Mouse (Mus musculus) urinary bladder, adult 2 months (tissue): ENCODE data around the gene Nap1l1. TPM values are rescaled to one million over a fixed set of nuclear protein-coding genes. Genes with fewer than 3 reads are reported as not detected.

Experiments used
- DNase-seq: peaks from one replicate; pipeline ENCODE4 v3.0.0; 2022; ENCODE audit warnings: low spot score
- polyA plus RNA-seq: library from polyadenylated mRNA; depleted of rRNA; stranded (reverse); fragments of >200 nt; gene quantifications from 2 replicates; pipeline ENCODE4 v1.2.3, GENCODE M21; 2012

Nap1l1 gene
- polyA plus RNA-seq, 1 experiment: 118 TPM

DNA sequence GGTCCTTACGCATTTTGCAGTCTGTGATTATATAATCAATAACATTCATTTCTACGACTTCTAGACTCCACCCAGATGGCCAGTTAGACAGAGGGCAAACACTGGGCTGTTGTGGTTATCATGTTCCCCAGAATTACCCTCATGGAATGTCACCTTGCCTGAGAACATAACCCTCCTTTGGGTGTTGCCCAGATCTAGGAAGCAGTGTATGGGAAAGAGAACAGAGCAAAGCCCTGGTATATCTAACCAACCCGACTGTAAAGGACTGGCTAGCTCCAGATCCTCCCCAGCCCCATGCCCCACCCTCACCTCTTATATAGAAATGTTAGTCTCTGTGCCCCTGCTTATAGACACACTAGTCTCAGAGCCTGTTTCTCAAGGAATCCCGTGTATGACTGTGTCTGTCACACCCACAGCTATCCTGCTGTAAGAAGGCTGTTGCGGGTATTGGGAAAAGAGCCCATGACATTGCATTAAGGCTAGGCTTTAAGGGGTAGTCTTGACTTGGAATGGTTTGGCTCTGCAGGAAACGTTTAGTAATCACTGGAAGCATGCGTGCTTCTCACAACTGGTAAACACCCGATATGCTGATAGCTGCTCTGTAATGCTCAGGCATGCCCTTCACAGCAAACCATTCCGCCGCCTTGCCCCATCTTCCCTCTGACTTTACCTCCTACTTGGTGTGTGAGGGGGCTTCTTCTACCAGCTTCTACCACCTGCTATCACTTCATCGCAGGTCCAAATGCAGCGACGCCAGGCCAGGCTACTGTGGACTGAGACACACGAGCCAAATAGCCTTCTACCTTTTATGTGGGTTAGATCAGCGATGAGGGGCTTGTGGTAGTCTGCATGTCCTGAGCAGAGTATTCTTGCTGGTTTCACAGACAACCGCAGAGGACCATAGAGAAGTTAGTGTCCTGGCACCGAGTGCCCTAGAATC, 42.3 kb downstream of the Nap1l1 start:
- no peak for DNase-seq

DNA sequence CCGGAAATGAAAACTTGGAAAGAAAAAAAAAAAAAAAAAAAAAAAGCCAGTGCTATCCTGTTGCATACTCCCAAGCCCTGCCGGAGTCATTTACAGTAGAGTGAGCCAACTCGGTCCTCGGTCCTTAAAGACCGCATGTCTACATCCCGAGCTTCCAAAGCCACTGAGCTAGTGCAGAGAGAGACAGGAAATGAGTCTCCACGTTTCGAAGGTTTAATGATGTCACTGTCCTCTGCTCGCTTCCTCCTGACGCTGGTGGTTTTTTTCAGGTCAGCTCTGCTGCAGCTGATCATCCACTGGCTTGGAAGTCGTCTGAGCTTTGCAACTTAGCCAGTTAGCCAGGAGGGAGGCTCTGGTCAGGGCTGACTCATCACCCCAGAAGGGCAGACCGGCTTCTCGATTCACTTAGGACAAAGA, 43.2 kb downstream of the Nap1l1 start:
- peak; percentile 24 for DNase-seq

DNA sequence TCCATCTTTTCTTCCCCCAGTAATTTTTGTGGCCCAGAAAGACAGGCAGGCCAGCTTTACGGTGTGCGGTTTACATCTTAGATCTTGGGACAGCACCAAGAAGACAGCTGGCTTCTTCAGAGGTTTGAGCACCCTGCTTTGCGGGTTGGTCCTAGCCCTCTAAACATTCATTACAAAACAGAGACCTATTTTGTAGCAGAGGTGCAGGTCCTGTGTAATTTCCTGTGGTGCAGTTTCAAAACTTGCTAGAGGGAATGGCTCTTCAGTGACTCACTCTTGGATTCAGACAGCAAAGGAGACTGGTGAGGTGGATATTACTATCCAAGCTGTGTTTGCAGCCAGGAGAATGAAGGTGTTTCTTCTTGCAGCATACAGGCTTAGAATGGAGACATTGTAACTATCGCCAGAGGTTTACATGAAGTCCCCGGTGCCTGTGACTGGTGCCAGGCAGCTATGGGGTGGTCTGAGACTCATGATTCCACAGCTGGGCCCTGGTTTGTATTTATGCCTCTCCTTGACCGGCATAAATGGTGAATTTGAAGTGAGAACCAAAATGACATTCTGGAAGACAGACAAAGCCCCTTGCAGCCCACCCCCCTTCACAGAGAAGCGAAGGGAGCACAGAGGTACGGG, 43.9 kb downstream of the Nap1l1 start:
- DNase-seq: no peak

DNA sequence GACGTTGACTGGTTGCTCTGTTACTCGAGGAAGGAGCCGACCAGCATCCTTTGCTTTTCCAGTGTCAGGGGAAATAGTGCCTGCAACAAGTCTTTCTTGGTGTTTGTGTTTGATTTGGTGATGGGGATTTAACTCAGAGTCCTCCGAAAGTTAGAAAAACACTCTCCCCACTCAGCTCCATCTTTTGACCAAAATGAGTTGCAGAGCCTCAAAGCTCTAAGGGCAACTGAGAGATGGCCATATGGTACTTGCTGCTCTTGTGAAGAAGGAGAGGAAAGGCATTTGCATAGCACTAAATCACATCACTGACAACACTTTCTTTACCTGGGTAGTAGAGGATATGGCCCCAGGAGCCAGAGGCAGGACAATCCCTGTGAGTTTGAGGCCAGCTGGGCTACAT, 45.3 kb downstream of the Nap1l1 start:
- DNase-seq: no peak

DNA sequence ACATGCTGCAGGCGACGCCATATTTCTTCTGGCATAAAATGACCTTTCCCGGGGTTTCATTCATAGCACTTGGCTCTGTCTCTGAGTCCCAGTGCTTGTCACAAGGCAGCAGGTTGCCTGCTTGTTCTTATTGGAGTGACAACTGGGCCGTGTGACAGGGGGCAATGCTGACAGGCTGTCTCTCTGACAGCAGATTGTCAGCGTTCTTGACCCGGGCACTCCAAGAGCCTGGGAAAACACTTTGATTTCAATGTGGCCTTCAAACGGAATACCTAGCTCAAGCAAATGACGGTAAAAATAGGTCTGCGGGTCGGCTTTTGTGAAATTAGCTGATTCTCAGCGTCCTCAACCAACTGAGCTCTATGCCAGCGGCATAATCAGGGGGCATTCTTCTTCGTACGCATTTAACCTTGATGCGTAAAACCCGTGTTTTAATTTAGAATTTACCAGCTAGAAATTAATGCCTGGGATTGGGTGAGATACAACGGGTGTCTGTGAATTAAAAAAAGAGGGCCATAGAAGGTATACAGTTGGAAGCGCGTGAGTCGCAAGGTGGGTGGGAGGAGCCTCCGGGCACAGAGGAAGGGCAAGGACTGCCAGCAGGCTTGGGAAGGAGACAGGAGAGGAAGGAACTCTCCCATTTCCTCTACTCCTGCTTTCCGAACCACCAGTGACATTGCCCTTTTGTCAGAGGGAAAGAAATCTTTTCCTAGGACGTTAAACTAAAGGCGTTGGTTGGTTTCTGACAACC, 46.8 kb downstream of the Nap1l1 start:
- DNase-seq: no peak

DNA sequence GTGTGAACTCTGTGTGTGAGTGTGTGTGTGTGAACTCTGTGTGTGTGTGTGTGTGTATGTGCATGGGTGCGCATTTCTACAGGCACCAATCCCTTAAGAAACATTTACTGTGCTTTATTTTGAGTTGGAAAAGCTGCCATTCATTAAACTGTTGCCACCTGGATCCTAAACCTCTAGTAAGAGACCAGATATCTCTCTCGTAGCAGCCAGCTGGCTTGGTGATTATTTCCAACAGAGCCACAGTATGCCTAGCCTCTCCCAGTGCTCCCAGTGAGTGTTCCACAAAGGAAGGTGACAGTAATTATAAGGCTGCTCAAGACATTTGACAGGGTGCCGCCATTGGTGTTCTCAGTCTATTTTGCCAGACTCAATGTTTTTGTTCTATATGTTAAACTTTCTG, 47.6 kb downstream of the Nap1l1 start:
- DNase-seq: no peak

DNA sequence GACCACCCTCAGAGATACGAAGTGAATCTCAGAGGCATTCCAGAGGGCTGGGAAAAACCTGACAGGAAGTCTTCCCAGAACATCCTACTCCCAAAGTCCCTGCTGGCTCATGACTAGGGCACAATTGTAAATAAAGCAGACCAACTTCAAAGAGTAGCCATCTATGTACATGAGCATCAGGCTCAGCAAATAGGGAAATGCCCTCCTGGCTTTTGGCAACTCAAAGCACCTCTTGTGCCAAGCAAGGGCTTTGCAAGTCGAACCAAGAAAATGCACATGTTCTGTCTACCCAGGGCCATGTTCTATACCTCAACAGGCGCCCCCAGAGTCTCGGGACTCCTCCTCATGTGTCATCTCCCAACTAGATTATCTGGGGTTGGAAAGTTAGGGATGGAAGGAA, 48.6 kb downstream of the Nap1l1 start:
- no peak for DNase-seq

DNA sequence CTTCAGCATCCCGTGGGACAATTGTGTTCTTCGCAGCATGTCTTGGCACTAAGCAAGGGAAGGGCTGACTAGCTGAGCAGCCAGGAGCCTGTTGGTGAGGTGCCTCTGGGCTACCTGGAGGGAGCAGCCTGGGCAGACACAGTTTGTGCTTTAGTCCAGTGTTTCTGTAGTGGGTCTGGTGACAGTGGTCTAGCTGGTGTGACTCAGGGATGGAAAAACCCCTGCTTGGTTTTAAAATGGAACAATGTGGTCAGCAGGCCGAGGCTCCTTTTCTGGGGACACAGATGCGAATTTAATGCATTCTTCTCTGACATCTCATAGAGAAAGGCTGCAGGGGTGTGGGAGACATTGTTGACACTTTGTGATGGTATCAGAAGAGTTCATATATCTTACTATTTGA, 49.2 kb downstream of the Nap1l1 start:
- no peak for DNase-seq

DNA sequence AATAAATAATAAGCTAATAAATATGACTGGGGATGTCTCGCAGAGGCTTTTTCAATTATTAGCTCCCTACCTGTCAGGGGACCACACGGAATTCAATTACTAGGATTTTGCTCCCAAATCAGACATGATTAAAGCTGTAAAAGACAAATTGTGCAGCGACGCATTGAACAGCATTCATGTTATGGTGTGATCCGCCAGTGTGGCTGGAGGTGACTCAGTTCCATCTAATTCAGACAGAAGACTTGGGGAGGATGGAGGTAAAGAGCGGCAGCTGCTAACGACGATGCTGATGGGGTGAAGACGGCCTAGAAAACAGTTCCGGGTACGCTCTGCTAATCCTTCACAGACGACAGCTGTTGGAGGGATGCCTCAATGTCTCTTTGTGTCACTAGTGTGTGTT, 50.9 kb downstream of the Nap1l1 start:
- DNase-seq: no peak

DNA sequence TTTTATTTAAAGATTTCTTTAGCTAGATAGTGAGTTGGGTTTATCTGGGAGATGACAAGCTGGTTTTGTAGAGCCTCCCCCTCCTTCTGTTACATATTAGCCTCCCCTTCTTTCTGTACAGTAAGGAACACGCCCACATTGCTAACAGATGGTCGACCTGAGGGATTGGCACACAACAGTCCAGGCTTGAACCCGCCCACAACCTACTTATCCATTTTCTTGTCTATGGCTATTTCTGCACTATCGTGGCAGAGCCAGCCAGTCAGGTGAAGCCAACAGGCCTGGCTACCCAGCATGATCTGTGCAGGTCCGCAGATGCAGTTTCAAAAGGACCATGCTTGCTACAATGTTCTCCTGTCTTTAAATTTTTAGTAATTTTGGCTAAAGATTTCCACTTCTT, 54.0 kb downstream of the Nap1l1 start:
- no peak for DNase-seq

DNA sequence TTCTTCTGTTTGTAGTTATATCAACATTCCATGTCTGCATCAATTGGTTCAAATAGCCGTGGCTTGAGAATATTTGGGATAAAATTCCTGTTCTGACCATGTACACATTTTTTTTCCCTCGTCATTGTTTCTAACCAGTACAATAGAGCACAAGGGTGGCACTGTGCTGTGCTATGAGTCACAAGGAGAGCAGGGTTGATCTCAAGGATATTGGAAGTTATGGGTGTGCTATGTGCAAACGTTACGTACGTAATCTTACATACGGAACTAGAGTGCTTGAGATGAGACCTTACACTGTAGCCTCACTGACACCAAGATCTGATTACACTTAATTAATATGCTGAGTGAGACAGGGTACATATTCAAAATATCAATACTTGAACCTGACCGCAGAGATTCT, 54.6 kb downstream of the Nap1l1 start:
- DNase-seq: no peak

DNA sequence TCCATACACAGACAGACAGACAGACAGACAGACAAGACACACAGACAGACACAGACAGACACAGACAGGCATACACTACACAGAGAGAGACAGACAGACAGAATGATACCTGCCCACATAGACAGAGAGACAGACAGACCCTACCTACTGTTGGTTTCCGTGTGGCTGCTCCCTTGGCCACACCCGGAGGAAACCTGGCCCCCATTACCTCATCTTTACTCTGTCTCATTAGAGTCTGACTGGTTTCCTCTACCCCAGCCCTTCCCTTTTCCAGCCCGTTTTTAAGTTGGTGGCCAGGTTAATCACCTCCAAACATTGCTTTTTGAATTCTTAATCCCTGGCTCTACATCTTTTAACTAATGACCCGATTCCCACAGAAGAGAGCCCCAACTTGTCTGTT, 55.3 kb downstream of the Nap1l1 start:
- no peak for DNase-seq

DNA sequence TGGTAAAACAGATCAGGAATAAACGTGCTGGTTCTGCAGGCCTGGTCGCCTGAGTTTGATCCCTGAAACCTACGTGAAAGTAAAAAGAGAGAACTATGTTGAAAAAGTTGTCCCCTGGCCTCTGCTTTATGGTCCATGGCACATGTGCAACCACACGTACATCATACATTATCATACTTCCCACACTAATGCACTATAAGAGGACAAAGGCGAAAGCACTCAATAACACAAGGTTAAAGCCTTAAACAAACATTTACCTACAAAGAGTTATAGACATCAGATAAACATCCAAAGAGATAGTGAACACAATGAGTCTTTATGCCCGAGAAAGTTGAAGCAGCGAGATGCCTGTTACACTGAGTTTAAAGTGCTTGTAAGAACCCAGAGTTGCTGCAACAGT, 57.4 kb downstream of the Nap1l1 start:
- DNase-seq: no peak

DNA sequence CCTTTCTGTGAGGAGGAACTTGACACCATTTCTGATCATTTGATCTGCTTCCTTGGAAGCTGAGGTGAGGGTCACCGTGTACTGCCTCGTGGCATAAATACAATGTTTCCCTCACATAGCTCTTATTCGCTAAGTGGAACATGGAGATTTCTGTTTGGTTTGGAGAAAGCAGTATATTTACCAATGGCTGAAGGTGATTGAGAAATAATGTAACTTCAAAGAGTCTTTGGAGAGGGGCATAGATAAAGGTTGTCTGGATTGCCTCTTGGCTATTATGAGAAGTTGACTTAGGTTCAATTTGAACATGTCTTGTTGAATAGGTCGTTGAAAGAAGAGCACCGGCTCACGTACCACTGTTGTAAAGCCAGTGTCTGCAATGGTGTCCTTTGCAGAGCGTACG, 61.7 kb downstream of the Nap1l1 start:
- no peak for DNase-seq

DNA sequence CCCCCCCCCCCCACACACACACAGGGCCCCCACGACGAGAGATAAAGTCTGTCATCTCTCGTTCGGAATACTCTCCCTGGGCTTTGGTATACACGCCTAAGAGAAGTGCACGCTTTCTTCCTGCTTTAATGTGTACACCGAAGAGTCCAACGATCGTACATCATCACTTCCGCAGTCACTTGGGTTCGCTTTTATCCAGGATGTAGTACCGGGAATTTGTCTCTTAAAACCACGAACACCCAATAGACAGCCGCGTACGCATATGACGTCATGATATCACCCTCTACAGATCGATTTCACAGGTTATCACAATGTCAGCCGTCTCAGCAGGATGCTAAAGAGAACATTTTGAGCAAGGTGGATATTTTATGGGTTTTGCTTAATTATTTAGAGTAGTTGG, 64.4 kb downstream of the Nap1l1 start:
- no peak for DNase-seq

DNA sequence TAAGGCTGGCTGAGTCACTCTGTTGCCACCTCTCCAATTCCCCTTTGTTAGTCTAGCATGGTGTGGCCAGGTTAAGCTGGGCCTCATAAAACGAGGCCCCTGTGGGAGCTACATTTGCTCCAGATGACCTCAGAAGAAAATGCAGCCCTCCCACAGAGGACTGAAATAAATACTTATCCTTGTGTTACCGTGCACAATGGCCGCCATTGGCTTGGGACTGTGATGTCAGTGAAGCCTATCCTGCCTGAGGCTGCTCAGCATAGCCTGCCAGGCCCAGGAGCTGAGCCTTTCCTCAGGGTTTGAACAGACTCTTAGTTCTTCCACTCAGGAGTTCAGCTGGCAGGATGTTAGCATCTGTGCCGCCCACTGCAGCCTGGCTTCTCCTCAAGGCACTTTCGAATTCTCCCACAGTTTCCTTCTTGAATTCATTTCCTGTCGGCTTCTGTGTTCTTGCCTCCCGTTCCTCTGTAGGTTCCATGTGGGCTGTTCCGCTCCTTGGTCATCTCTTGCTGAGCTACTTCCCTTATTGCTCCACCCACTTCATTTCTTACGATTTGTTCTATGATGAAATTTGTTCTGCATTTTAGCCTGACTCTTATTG, 66.8 kb downstream of the Nap1l1 start:
- DNase-seq: no peak

DNA sequence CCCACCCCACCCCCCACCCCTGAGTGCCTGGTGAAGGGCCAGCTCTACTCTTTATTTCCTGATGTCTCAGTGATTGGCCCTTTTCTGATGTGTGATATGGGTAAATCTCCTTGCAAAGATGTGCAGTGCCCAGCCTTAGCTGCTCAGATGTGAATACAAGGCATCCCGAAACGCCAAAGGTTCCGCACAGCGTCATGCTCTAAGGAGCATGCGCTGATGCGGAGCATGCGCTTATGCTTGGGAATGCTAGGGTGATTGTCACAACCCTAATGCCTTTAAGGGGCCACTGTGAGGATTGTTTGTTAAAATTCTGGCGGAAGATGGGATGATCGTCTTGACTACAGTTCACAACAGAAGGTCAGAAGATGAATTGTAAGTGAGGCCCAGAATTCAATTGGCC, 67.7 kb downstream of the Nap1l1 start:
- no peak for DNase-seq

DNA sequence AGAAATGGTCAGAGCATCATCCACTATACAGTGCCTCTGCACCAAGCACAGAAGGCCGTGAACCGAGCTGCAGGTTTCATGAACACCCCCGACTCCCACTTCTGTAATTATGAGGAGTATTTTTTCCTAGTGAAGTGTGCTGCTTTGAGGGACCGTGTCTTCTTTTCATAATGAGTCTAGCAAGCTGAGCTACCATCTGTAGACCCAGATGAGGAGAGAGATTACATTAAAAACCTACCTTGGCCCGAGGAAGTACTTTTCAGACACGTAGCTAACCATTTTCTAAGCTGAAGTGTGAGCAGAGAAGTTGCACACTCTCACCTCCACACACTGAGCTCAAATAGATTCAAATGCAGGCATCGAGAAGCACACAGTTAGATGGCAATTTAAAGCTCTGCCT, 70.1 kb downstream of the Nap1l1 start:
- no peak for DNase-seq

DNA sequence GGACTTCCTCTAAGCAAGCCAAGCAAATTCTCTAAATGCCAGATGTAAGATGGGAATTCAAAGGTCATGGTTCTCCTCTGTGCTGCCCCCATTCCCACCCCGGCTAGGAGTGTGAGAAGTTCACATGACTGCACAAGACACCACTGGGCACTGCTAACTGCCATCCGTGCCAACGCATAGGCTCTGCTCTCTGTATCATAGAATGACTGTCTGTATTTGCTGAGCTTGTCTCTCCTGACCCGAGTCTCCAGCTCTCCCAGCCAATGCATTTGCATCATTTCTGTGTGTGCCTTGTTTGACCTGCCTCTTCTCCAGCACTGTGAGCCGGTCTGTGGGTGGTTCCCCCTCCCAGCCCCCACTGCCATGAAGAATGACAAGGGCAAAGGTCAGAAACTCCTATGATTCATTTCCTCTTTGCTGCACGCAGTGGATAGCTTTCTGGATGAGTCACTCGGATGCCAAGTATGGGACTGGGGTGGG, 70.8 kb downstream of the Nap1l1 start:
- no peak for DNase-seq

DNA sequence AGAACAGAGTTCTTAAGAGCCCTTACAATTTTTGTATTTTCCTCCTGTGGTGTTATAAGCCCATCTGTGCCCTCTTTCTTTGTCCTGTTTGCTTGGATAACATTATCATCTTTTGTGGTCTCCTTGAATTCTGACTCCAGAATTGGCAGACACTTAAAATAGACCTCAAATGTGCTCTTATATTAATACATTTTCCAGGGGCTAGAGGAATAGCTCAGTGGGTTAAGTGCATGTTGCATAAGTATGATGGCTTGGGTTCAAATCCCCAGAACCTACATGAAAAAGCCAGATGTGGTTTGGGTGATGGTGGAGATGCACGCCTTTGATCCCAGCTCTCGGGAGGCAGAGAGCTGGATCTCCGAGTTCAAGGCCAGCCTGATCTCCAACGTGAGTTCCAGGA, 71.3 kb downstream of the Nap1l1 start:
- no peak for DNase-seq

DNA sequence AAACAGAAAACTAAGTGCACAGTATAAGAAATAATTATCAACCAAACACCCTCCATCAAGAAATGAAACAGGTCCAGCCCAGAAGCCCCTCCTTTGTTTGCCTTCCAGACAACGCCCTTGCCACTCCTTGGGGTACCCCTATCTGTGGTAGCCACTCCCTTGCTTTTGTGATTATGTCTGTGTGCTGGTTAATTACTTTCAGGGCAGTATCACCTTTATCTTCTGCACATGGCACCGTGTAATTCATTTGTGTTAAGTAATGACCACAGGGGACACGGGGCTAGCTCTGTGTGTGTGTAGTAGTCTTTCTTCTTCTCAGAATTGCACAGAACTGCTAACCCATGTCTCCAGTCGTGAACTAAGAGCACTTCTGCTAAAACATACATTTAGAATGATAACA, 72.6 kb downstream of the Nap1l1 start:
- no peak for DNase-seq
